Mouse (Mus musculus) stomach, postnatal 0 days (tissue): Measurements from ENCODE around the gene Adcy2. TPM values are rescaled to one million over a fixed set of nuclear protein-coding genes. Genes with fewer than 3 reads are reported as not detected.
A peak's percentile ranks its signal among the peaks of the same experiment; 100 is the strongest.

Experiments used
- ATAC-seq: fragments of 200-750 bp; cut with Nextera tagmentation; 2 replicates; pipeline ENCODE4 v1.8.0; 2017; ENCODE audit not compliant: low FRiP score, low TSS enrichment
- DNase-seq: peaks from one replicate; pipeline ENCODE4 v3.0.0-alpha.2; 2016; ENCODE audit warnings: low spot score
- H3K27ac ChIP-seq: fragments of 300-500 bp; sonication (generic); replicated peaks from 2 replicates; pipeline ENCODE4 v1.5.1; 2014; ENCODE audit warnings: mild to moderate bottlenecking, control low read depth
- H3K27me3 ChIP-seq: fragments of 300-500 bp; sonication (generic); 2 replicates; pipeline ENCODE4 v1.6.1; 2014; ENCODE audit warnings: low read length; ENCODE audit not compliant: control insufficient read depth, insufficient read depth
- H3K36me3 ChIP-seq: fragments of 300-500 bp; sonication (generic); 2 replicates; pipeline ENCODE4 v1.6.1; 2014; ENCODE audit warnings: low read length, mixed read lengths; ENCODE audit not compliant: control insufficient read depth, insufficient read depth
- H3K4me1 ChIP-seq: fragments of 300-500 bp; sonication (generic); replicated peaks from 2 replicates; pipeline ENCODE4 v1.6.1; 2014; ENCODE audit warnings: antibody characterized with exemption; ENCODE audit not compliant: control insufficient read depth, insufficient read depth
- H3K4me2 ChIP-seq: fragments of 300-500 bp; sonication (generic); replicated peaks from 2 replicates; pipeline ENCODE4 v1.6.1; 2014; ENCODE audit warnings: low read depth, mild to moderate bottlenecking, control low read depth, moderate library complexity
- H3K4me3 ChIP-seq: fragments of 300-500 bp; sonication (generic); 2 replicates; pipeline ENCODE4 v1.5.1; 2014; ENCODE audit warnings: low read depth, low read length, control low read depth
- H3K9ac ChIP-seq: fragments of 300-500 bp; sonication (generic); 2 replicates; pipeline ENCODE4 v1.6.1; 2014; ENCODE audit warnings: mild to moderate bottlenecking, low read length, control low read depth, mixed read lengths
- H3K9me3 ChIP-seq: fragments of 300-500 bp; sonication (generic); 2 replicates; pipeline ENCODE4 v1.6.1; 2016; ENCODE audit warnings: low read length; ENCODE audit not compliant: control insufficient read depth
- CTCF ChIP-seq: IDR thresholded peaks from 2 replicates; pipeline ENCODE4 v1.5.1; 2016; ENCODE audit warnings: antibody characterized with exemption, low read depth, mild to moderate bottlenecking, moderate library complexity
- EP300 ChIP-seq: optimal IDR thresholded peaks from 2 replicates; pipeline ENCODE3; 2016; ENCODE audit warnings: antibody characterized with exemption
- WGBS: fragments of 180-500 bp; shearing (Covaris S2); extraction: QIAGEN DNeasy Blood & Tissue Kit; methylation state at CpG from one replicate; pipeline ENCODE4 v1.1.7; 2014; 5-methylcytosine and 5-hydroxymethylcytosine counted together
- polyA plus RNA-seq: library from polyadenylated mRNA; unstranded; fragments of >200 nt; fragmentation: Nextera tagmentation; extraction: Ambion mirVana; gene quantifications from 2 replicates; pipeline ENCODE4 v1.2.1, GENCODE M21; 2015

Adcy2 gene
- polyA plus RNA-seq, 1 experiment from 2014 or later = 3.7 TPM

DNA sequence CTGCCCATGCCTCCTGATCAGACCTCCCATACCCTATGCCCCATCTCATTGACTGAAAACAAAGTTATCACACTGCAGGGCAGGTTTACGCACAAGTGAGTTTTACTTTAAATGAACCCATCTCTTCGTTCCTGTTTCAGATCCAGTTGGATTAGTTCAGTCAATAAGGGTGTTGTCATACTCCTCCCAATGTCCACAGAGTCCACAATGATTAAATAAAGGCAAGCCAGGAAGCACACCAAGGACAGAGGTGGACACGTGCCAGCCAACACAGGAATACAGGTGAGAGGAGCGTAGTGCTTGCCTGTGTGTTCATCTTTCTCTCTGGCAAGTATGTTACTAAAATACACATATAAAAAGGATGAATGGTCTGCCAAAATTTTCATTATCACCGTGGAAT, 3.3 kb upstream of the Adcy2 start:
- Histone ChIP-seq H3K9me3 (no peaks in the 10 kb centered on the region), H3K9ac (no peak overlapping the region), H3K4me2 (0 out of 2 replicates have a peak overlapping the region, but pooled peaks have one; percentile 8), H3K36me3 (no peaks in the 10 kb centered on the region), H3K4me3 (no peak overlapping the region), H3K27ac (no peak overlapping the region), H3K4me1 (no peaks in the 10 kb centered on the region), H3K27me3 (no peaks in the 10 kb centered on the region)
- DNase-seq = peak; percentile 64
- TF ChIP-seq EP300 (no peak), CTCF (no peak)
- WGBS = 43% methylated on average over 5 of the region's 5 CpGs
- peak; percentile 83 for ATAC-seq

DNA sequence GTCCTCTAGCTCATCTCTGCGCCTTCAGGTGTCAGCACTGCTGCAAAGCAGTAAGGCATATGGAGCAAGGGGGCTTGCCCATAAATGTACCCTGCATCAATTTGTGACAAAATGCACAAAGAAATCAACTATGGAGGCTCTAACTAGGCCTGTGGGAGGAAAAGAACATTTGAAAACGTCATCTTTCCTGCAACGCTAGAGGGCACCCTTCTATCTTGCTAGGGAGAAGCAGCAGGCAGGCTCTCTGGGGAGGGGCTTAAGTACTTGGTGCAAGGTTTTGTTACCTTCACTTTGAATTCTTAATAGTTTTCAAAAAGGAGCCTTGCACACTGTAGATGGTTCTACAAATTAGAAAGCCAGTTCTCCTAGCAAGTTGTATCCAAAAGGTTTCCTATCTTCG, 2.8 kb upstream of the Adcy2 start:
- Histone ChIP-seq H3K4me1 (no peaks in the 10 kb centered on the region), H3K27me3 (no peaks in the 10 kb centered on the region), H3K36me3 (no peaks in the 10 kb centered on the region), H3K27ac (no peak overlapping the region), H3K4me3 (no peak overlapping the region), H3K9ac (no peak overlapping the region), H3K9me3 (no peaks in the 10 kb centered on the region), H3K4me2 (0 out of 2 replicates have a peak overlapping the region, but pooled peaks have one; percentile 8)
- TF ChIP-seq EP300 = no peak
- TF ChIP-seq CTCF = peak; percentile 86
- peak; percentile 30 for ATAC-seq
- peak; percentile 63 for DNase-seq
- WGBS = 20% methylated on average over 4 of the region's 4 CpGs

DNA sequence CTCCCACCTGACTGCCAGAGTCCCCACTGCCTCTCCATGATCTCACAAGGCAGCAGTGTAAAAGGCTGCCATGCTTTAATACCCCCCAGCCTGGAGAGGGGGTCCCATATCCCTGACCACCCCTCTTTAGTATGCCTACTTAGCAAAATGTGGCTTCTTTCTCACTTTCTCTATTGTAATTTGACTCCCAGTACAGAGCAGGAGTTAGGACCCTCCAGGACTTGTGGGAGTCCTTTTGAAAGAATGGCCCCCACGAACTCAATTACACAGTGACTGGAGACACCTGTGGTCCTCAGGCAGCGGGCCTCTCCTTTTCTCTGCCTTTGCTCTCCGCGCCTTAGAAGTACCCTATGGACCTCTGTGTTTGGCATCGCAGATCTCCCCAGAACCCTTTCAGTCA, 485 bp upstream of the Adcy2 start:
- no peaks in the 10 kb centered on the region for H3K27me3 ChIP-seq
- TF ChIP-seq EP300 (no peak), CTCF (no peak)
- no peaks in the 10 kb centered on the region for H3K4me1 ChIP-seq
- WGBS = 57% methylated on average over 5 of the region's 5 CpGs
- no peak for ATAC-seq
- H3K4me3 ChIP-seq = peak overlapping the region; percentile 58
- no peak for DNase-seq
- H3K27ac ChIP-seq = 0 out of 2 replicates have a peak overlapping the region, but pooled peaks have one; percentile 66
- H3K9me3 ChIP-seq = no peaks in the 10 kb centered on the region
- H3K36me3 ChIP-seq = no peaks in the 10 kb centered on the region
- peak overlapping the region; percentile 63; the same call in 1 of the 2 replicates for H3K9ac ChIP-seq
- H3K4me2 ChIP-seq = peak overlapping the region; percentile 85; the same call in 1 of the 2 replicates

DNA sequence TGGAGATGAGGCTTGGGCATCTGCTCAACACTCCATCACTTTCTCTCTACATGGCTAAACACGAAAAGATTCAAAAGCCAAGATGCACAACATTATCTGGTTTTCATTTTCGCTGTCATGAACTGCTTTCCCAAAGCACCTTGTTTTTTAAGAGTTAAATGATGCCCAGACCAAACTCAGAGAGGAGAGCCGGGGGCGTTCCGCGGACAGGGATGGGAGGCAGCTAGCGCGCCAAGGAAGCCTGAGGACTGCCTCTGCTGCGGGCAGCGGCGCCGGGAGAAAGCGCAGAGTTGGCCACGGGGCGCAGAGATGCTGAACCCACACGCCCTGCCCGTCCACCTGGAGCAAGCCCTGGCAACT, 803 bp downstream of the Adcy2 start:
- peak overlapping the region; percentile 66 for H3K27ac ChIP-seq

DNA sequence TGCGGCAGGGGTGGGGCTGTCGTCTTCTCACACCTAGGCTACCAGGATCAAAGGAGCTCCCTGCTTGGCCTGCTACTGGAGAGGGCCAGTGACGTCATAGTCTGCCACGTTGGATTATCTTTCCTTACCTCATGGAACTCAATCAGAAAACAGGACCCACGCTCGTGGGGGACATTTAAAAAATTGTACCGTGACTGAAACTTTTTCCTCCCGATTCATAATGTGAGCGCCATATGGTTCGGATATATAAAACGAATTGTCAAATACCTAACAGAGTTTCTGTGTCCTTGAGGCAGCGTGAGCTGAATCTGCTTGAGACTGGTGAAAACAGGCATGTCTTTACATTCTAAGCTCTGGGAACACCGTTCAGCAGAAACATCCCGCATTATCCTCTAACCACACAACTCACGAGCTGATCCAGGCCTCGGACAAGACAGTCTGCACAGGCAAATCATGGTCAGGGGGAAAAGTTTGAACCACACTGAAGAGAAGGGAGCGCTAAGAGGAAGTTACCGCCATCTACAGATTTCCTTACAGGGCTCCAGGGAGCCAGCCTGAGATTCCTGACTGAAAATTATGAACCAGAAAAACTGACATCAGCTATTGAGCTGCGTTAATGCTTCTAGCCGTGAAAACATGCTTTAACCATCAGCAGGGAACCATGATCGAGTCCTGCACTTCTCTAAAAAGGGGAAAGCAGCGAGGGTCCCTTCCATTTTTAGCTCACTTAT, 1.4 kb downstream of the Adcy2 start:
- ATAC-seq = no peak
- Histone ChIP-seq H3K4me3 (peak overlapping the region; percentile 58), H3K9me3 (no peaks in the 10 kb centered on the region), H3K4me2 (peak overlapping the region; percentile 85), H3K36me3 (no peaks in the 10 kb centered on the region), H3K27ac (no peak overlapping the region), H3K9ac (peak overlapping the region; percentile 63; the same call in 1 of the 2 replicates), H3K27me3 (no peaks in the 10 kb centered on the region), H3K4me1 (no peaks in the 10 kb centered on the region)
- peak; percentile 46 for DNase-seq
- WGBS = 12% methylated on average over 22 of the region's 22 CpGs
- no peak for TF ChIP-seq EP300
- peak; percentile 20; the same call in 1 of the 2 replicates for TF ChIP-seq CTCF

More for the DNA sequence above, 803 bp downstream of the Adcy2 start:
- no peak for DNase-seq
- H3K4me1 ChIP-seq = no peaks in the 10 kb centered on the region
- no peak for ATAC-seq
- no peaks in the 10 kb centered on the region for H3K9me3 ChIP-seq
- H3K4me3 ChIP-seq = peak overlapping the region; percentile 58
- no peaks in the 10 kb centered on the region for H3K36me3 ChIP-seq
- H3K27me3 ChIP-seq = no peaks in the 10 kb centered on the region
- peak overlapping the region; percentile 85 for H3K4me2 ChIP-seq
- WGBS = 1% methylated on average over 17 of the region's 17 CpGs
- TF ChIP-seq CTCF = no peak
- TF ChIP-seq EP300 = no peak
- peak overlapping the region; percentile 63 for H3K9ac ChIP-seq

DNA sequence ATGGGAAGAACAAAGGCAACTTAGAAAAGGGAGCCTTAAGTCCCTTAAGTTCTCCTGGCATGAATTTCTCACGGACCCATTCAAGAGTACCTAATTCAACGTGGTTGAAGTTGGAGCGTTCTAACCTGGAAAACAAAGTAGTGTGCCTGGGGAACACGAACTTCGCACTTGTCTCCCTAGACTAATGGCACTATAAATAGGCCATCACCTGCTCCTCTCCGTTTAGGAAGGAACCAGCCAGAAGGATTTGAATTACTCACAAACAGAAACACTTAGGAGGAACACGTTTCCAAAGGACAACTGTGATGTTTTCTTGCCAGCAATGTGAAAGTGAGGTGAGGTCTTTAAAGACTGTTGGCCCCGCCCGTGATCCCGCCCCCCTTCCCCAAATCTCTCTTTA, 2.0 kb downstream of the Adcy2 start:
- no peak overlapping the region for H3K9ac ChIP-seq
- TF ChIP-seq EP300 (no peak), CTCF (no peak)
- 30% methylated on average over 10 of the region's 10 CpGs for WGBS

More for the DNA sequence above, 2.0 kb downstream of the Adcy2 start:
- H3K4me3 ChIP-seq = no peak overlapping the region
- no peaks in the 10 kb centered on the region for H3K9me3 ChIP-seq
- no peak for ATAC-seq
- H3K27me3 ChIP-seq = no peaks in the 10 kb centered on the region
- no peaks in the 10 kb centered on the region for H3K4me1 ChIP-seq
- no peaks in the 10 kb centered on the region for H3K36me3 ChIP-seq
- no peak overlapping the region for H3K27ac ChIP-seq
- peak; percentile 13 for DNase-seq
- H3K4me2 ChIP-seq = peak overlapping the region; percentile 85
